Mouse (Mus musculus): ENCODE results near the gene Scn7a. TPM values are rescaled to one million over a fixed set of nuclear protein-coding genes. Genes with fewer than 3 reads are reported as not detected.
A peak's percentile ranks its signal among the peaks of the same experiment; 100 is the strongest.

The Scn7a gene
- polyA plus RNA-seq, 1 experiment = 0.65 TPM

- Histone ChIP-seq H3K4me3 (no peak overlapping the region), H3K79me2 (ENCODE audit: control insufficient read depth, insufficient read depth) (no peaks in the 10 kb centered on the region), H3K36me3 (ENCODE audit: control insufficient read depth, insufficient read depth) (no peaks in the 10 kb centered on the region), H3ac (ENCODE audit: control insufficient read depth, insufficient read length) (no peak overlapping the region), H3K27me3 (ENCODE audit: control insufficient read depth, insufficient read depth, insufficient read length) (no peaks in the 10 kb centered on the region), H3K4me2 (ENCODE audit: low read depth) (no peak overlapping the region)
- no peak for TF ChIP-seq POLR2AphosphoS2 (IDR thresholded peaks at IDR 0.05; ENCODE audit: insufficient read length, low read depth)
- no peak for TF ChIP-seq MYOD1 (IDR thresholded peaks at IDR 0.05; ENCODE audit: control insufficient read depth in 1 of 3, insufficient read length in 2 of 3, low read depth in 2 of 3)
- no peak for TF ChIP-seq MYOG (IDR thresholded peaks at IDR 0.05; ENCODE audit: control insufficient read depth in 1 of 3, insufficient read depth in 1 of 3, insufficient read length in 2 of 3, low read depth in 2 of 3)
- TF ChIP-seq MAX (IDR thresholded peaks at IDR 0.05; ENCODE audit: low read depth) = no peak
- TF ChIP-seq TCF3 (IDR thresholded peaks at IDR 0.05; ENCODE audit: insufficient read length, low read depth) = no peak
- no peak for TF ChIP-seq TCF12 (IDR thresholded peaks at IDR 0.05; ENCODE audit: insufficient read depth, poor library complexity, severe bottlenecking)
- TF ChIP-seq USF1 (IDR thresholded peaks at IDR 0.05; ENCODE audit: low read depth) = no peak
- no peak for TF ChIP-seq REST (IDR thresholded peaks at IDR 0.05; ENCODE audit: insufficient read depth, insufficient read length)
- no peak for TF ChIP-seq SRF (IDR thresholded peaks at IDR 0.05; ENCODE audit: control insufficient read depth, insufficient read length, low read depth)
- no peak for TF ChIP-seq CEBPB (IDR thresholded peaks at IDR 0.05; ENCODE audit: insufficient read depth, poor library complexity, severe bottlenecking)
- TF ChIP-seq E2F4 (IDR thresholded peaks at IDR 0.05; ENCODE audit: insufficient read depth) = no peak
Observed at GRCm38 (mm10) chr2:66791629-66792028, 6.9 kb upstream of the Scn7a start.

GRCm38 (mm10) chr2:66780884-66781283 lies 3.8 kb downstream of the Scn7a start:
- no peak overlapping the region for H3ac ChIP-seq (ENCODE audit: control insufficient read depth, insufficient read length)
- TF ChIP-seq CEBPB (IDR thresholded peaks at IDR 0.05; ENCODE audit: insufficient read depth, poor library complexity, severe bottlenecking) (peak; percentile 76; the same call in 1 of the 2 replicates), TCF3 (IDR thresholded peaks at IDR 0.05; ENCODE audit: insufficient read length, low read depth) (no peak), SRF (IDR thresholded peaks at IDR 0.05; ENCODE audit: control insufficient read depth, insufficient read length, low read depth) (no peak)
- no peak overlapping the region for H3K4me3 ChIP-seq
- no peaks in the 10 kb centered on the region for H3K36me3 ChIP-seq (ENCODE audit: control insufficient read depth, insufficient read depth)
- no peaks in the 10 kb centered on the region for H3K79me2 ChIP-seq (ENCODE audit: control insufficient read depth, insufficient read depth)
- H3K27me3 ChIP-seq (ENCODE audit: control insufficient read depth, insufficient read depth, insufficient read length) = no peaks in the 10 kb centered on the region
- peak overlapping the region; percentile 31 for H3K4me2 ChIP-seq (ENCODE audit: low read depth)

GRCm38 (mm10) chr2:66767980-66768379 lies 16.7 kb downstream of the Scn7a start:
- H3K79me2 ChIP-seq (ENCODE audit: control insufficient read depth, insufficient read depth) = no peaks in the 10 kb centered on the region
- H3K4me2 ChIP-seq (ENCODE audit: low read depth) = no peak overlapping the region
- H3K36me3 ChIP-seq (ENCODE audit: control insufficient read depth, insufficient read depth) = no peaks in the 10 kb centered on the region
- no peaks in the 10 kb centered on the region for H3K27me3 ChIP-seq (ENCODE audit: control insufficient read depth, insufficient read depth, insufficient read length)
- no peak overlapping the region for H3ac ChIP-seq (ENCODE audit: control insufficient read depth, insufficient read length)
- TF ChIP-seq MAX (IDR thresholded peaks at IDR 0.05; ENCODE audit: low read depth) (no peak), MYOG (IDR thresholded peaks at IDR 0.05; ENCODE audit: control insufficient read depth in 1 of 3, insufficient read depth in 1 of 3, insufficient read length in 2 of 3, low read depth in 2 of 3) (no peak), SRF (IDR thresholded peaks at IDR 0.05; ENCODE audit: control insufficient read depth, insufficient read length, low read depth) (no peak), MYOD1 (IDR thresholded peaks at IDR 0.05; ENCODE audit: control insufficient read depth in 1 of 3, insufficient read length in 2 of 3, low read depth in 2 of 3) (no peak), POLR2AphosphoS2 (IDR thresholded peaks at IDR 0.05; ENCODE audit: insufficient read length, low read depth) (no peak), POLR2A (IDR thresholded peaks at IDR 0.05; ENCODE audit: insufficient read length, low read depth) (no peak), E2F4 (IDR thresholded peaks at IDR 0.05; ENCODE audit: insufficient read depth) (no peak), TCF12 (IDR thresholded peaks at IDR 0.05; ENCODE audit: insufficient read depth, poor library complexity, severe bottlenecking) (no peak), CEBPB (IDR thresholded peaks at IDR 0.05; ENCODE audit: insufficient read depth, poor library complexity, severe bottlenecking) (no peak), TCF3 (IDR thresholded peaks at IDR 0.05; ENCODE audit: insufficient read length, low read depth) (no peak), REST (IDR thresholded peaks at IDR 0.05; ENCODE audit: insufficient read depth, insufficient read length) (no peak), USF1 (IDR thresholded peaks at IDR 0.05; ENCODE audit: low read depth) (no peak)
- H3K4me3 ChIP-seq = no peak overlapping the region

GRCm38 (mm10) chr2:66765170-66765569 lies 19.5 kb downstream of the Scn7a start:
- TF ChIP-seq MYOD1 (IDR thresholded peaks at IDR 0.05; ENCODE audit: control insufficient read depth in 1 of 3, insufficient read length in 2 of 3, low read depth in 2 of 3) (no peak), MYOG (IDR thresholded peaks at IDR 0.05; ENCODE audit: control insufficient read depth in 1 of 3, insufficient read depth in 1 of 3, insufficient read length in 2 of 3, low read depth in 2 of 3) (no peak), SRF (IDR thresholded peaks at IDR 0.05; ENCODE audit: control insufficient read depth, insufficient read length, low read depth) (no peak), POLR2A (IDR thresholded peaks at IDR 0.05; ENCODE audit: insufficient read length, low read depth) (no peak), REST (IDR thresholded peaks at IDR 0.05; ENCODE audit: insufficient read depth, insufficient read length) (no peak), POLR2AphosphoS2 (IDR thresholded peaks at IDR 0.05; ENCODE audit: insufficient read length, low read depth) (no peak)
- Histone ChIP-seq H3K36me3 (ENCODE audit: control insufficient read depth, insufficient read depth) (no peaks in the 10 kb centered on the region), H3K4me3 (no peak overlapping the region), H3K79me2 (ENCODE audit: control insufficient read depth, insufficient read depth) (no peaks in the 10 kb centered on the region), H3ac (ENCODE audit: control insufficient read depth, insufficient read length) (no peak overlapping the region), H3K27me3 (ENCODE audit: control insufficient read depth, insufficient read depth, insufficient read length) (no peaks in the 10 kb centered on the region), H3K4me2 (ENCODE audit: low read depth) (no peak overlapping the region)

GRCm38 (mm10) chr2:66762905-66763304 lies 21.8 kb downstream of the Scn7a start:
- TF ChIP-seq TCF12 (IDR thresholded peaks at IDR 0.05; ENCODE audit: insufficient read depth, poor library complexity, severe bottlenecking) (no peak), TCF3 (IDR thresholded peaks at IDR 0.05; ENCODE audit: insufficient read length, low read depth) (no peak), SRF (IDR thresholded peaks at IDR 0.05; ENCODE audit: control insufficient read depth, insufficient read length, low read depth) (no peak), MYOD1 (IDR thresholded peaks at IDR 0.05; ENCODE audit: control insufficient read depth in 1 of 3, insufficient read length in 2 of 3, low read depth in 2 of 3) (no peak), USF1 (IDR thresholded peaks at IDR 0.05; ENCODE audit: low read depth) (no peak), MYOG (IDR thresholded peaks at IDR 0.05; ENCODE audit: control insufficient read depth in 1 of 3, insufficient read depth in 1 of 3, insufficient read length in 2 of 3, low read depth in 2 of 3) (no peak), REST (IDR thresholded peaks at IDR 0.05; ENCODE audit: insufficient read depth, insufficient read length) (no peak), MAX (IDR thresholded peaks at IDR 0.05; ENCODE audit: low read depth) (no peak), E2F4 (IDR thresholded peaks at IDR 0.05; ENCODE audit: insufficient read depth) (no peak), POLR2AphosphoS2 (IDR thresholded peaks at IDR 0.05; ENCODE audit: insufficient read length, low read depth) (no peak), CEBPB (IDR thresholded peaks at IDR 0.05; ENCODE audit: insufficient read depth, poor library complexity, severe bottlenecking) (no peak)
- H3K79me2 ChIP-seq (ENCODE audit: control insufficient read depth, insufficient read depth) = no peaks in the 10 kb centered on the region
- no peaks in the 10 kb centered on the region for H3K36me3 ChIP-seq (ENCODE audit: control insufficient read depth, insufficient read depth)
- H3K27me3 ChIP-seq (ENCODE audit: control insufficient read depth, insufficient read depth, insufficient read length) = no peaks in the 10 kb centered on the region
- H3K4me2 ChIP-seq (ENCODE audit: low read depth) = no peak overlapping the region
- H3ac ChIP-seq (ENCODE audit: control insufficient read depth, insufficient read length) = no peak overlapping the region
- no peak overlapping the region for H3K4me3 ChIP-seq
